Mouse (Mus musculus) heart, embryonic 14.5 days (tissue): Measurements from ENCODE around the gene Krtap27-1. TPM values are rescaled to one million over a fixed set of nuclear protein-coding genes. Genes with fewer than 3 reads are reported as not detected.

ENCODE experiments used
- ATAC-seq: fragments of 200-750 bp; cut with Nextera tagmentation; 2 replicates; pipeline ENCODE4 v1.8.0; 2017; ENCODE audit warnings: low read depth, moderate TSS enrichment; ENCODE audit not compliant: insufficient number of reproducible peaks, insufficient read depth, low FRiP score
- H3K27ac ChIP-seq, 2 experiments: fragments of 200-500 bp in 1 of 2; fragments of 300-500 bp in 1 of 2; sonication (generic) in 1 of 2; replicated peaks in 1 of 2; 2 replicates each; pipeline ENCODE4 v1.5.1; 2012 to 2014; ENCODE audit warnings: low read depth in 2 of 2, low read length in 2 of 2, control low read depth in 1 of 2, mild to moderate bottlenecking in 1 of 2, mixed read lengths in 1 of 2; ENCODE audit not compliant: control insufficient read depth in 1 of 2, insufficient read depth in 1 of 2
- H3K27me3 ChIP-seq: fragments of 300-500 bp; sonication (generic); 2 replicates; pipeline ENCODE4 v1.6.1; 2014; ENCODE audit warnings: mild to moderate bottlenecking, low read length, control low read depth; ENCODE audit not compliant: control insufficient read depth, insufficient read depth
- H3K36me3 ChIP-seq: fragments of 300-500 bp; sonication (generic); 2 replicates; pipeline ENCODE4 v1.6.1; 2014; ENCODE audit warnings: mild to moderate bottlenecking, control low read depth, low read length, mixed read lengths; ENCODE audit not compliant: control insufficient read depth, insufficient read depth
- H3K4me1 ChIP-seq, 2 experiments: fragments of 200-500 bp in 1 of 2; fragments of 300-500 bp in 1 of 2; sonication (generic) in 1 of 2; 2 replicates each; pipeline ENCODE4 v1.6.1; 2012 to 2014; ENCODE audit warnings: low read length in 2 of 2, control low read depth in 1 of 2, mixed read lengths in 1 of 2; ENCODE audit not compliant: control insufficient read depth in 2 of 2, insufficient read depth in 2 of 2
- H3K4me2 ChIP-seq: fragments of 300-500 bp; sonication (generic); 2 replicates; pipeline ENCODE4 v1.6.1; 2014; ENCODE audit warnings: mild to moderate bottlenecking, low read length
- H3K4me3 ChIP-seq, 2 experiments: fragments of 200-500 bp in 1 of 2; fragments of 300-500 bp in 1 of 2; sonication (generic) in 1 of 2; 2 replicates each; pipeline ENCODE4 v1.5.1; 2012 to 2014; ENCODE audit warnings: low read length in 2 of 2, mild to moderate bottlenecking in 2 of 2, control low read depth in 1 of 2, low read depth in 1 of 2, moderate library complexity in 1 of 2; ENCODE audit not compliant: control insufficient read depth in 1 of 2, insufficient read depth in 1 of 2
- H3K9ac ChIP-seq: fragments of 300-500 bp; sonication (generic); 2 replicates; pipeline ENCODE4 v1.6.1; 2014; ENCODE audit warnings: mild to moderate bottlenecking, low read length
- H3K9me3 ChIP-seq: fragments of 300-500 bp; sonication (generic); 2 replicates; pipeline ENCODE4 v1.6.1; 2016; ENCODE audit warnings: low read length, control low read depth; ENCODE audit not compliant: control insufficient read depth
- WGBS: fragments of 180-500 bp; shearing (Covaris S2); extraction: QIAGEN DNeasy Blood & Tissue Kit; methylation state at CpG from one replicate; pipeline ENCODE4 v1.1.7; 2014; 5-methylcytosine and 5-hydroxymethylcytosine counted together
- polyA plus RNA-seq: library from polyadenylated mRNA; unstranded; fragments of >200 nt; fragmentation: Nextera tagmentation; extraction: Ambion mirVana; gene quantifications from 2 replicates; pipeline ENCODE4 v1.2.1, GENCODE M21; 2014

Gene Krtap27-1
- polyA plus RNA-seq, 1 experiment from 2014 or later: not detected

- ATAC-seq: no peak
- no peaks in the 10 kb centered on the region for H3K36me3 ChIP-seq
- WGBS: 83% methylated on average over 3 of the region's 3 CpGs
Measured at GRCm38 (mm10) chr16:88640053-88640452, 31.4 kb downstream of the Krtap27-1 start.

GRCm38 (mm10) chr16:88635142-88635541, 36.3 kb downstream of the Krtap27-1 start:
- no peaks in the 10 kb centered on the region for H3K27me3 ChIP-seq
- H3K4me2 ChIP-seq: no peak overlapping the region
- no peak overlapping the region for H3K9ac ChIP-seq
- WGBS: 52% methylated on average over 4 of the region's 4 CpGs
- no peak for ATAC-seq
- no peak overlapping the region for H3K27ac ChIP-seq
- H3K4me1 ChIP-seq: no peaks in the 10 kb centered on the region
- no peaks in the 10 kb centered on the region for H3K9me3 ChIP-seq
- no peaks in the 10 kb centered on the region for H3K36me3 ChIP-seq
- no peak overlapping the region for H3K4me3 ChIP-seq

More at GRCm38 (mm10) chr16:88640053-88640452, 31.4 kb downstream of the Krtap27-1 start:
- Histone ChIP-seq H3K4me2 (no peak overlapping the region), H3K9ac (no peak overlapping the region), H3K4me1 (no peaks in the 10 kb centered on the region), H3K9me3 (no peaks in the 10 kb centered on the region), H3K27ac (no peak overlapping the region), H3K27me3 (no peaks in the 10 kb centered on the region), H3K4me3 (no peak overlapping the region)

GRCm38 (mm10) chr16:88631474-88631873, 40.0 kb downstream of the Krtap27-1 start:
- Histone ChIP-seq H3K4me2 (no peak overlapping the region), H3K27ac (no peak overlapping the region), H3K27me3 (no peaks in the 10 kb centered on the region), H3K4me1 (no peaks in the 10 kb centered on the region), H3K9me3 (no peaks in the 10 kb centered on the region), H3K4me3 (no peak overlapping the region), H3K36me3 (no peaks in the 10 kb centered on the region), H3K9ac (no peak overlapping the region)
- 79% methylated on average over 4 of the region's 4 CpGs for WGBS
- ATAC-seq: no peak

- H3K27me3 ChIP-seq: no peaks in the 10 kb centered on the region
- WGBS: 87% methylated on average over 4 of the region's 4 CpGs
- H3K9me3 ChIP-seq: no peaks in the 10 kb centered on the region
- H3K4me3 ChIP-seq: no peak within 1 kb of the TSS
- H3K36me3 ChIP-seq: no peaks in the 10 kb centered on the region
- H3K4me2 ChIP-seq: no peak within 1 kb of the TSS
- H3K4me1 ChIP-seq: no peaks in the 10 kb centered on the region
- H3K9ac ChIP-seq: no peak within 1 kb of the TSS
- H3K27ac ChIP-seq: no peak within 1 kb of the TSS
- ATAC-seq: no peak
Measured at GRCm38 (mm10) chr16:88627566-88627965, 43.9 kb downstream of the Krtap27-1 start, which contains the start of gene 2310079G19Rik. Gene 2310079G19Rik, minus strand, starts transcription at chr16:88627666.

Other genes with a start within 250 kb of the Krtap27-1 start
- gene Cldn17, start 164.7 kb downstream of the Krtap27-1 start, polyA plus RNA-seq: not detected in 2 replicates
- gene Cldn8, start 108.5 kb downstream of the Krtap27-1 start, polyA plus RNA-seq: 0.08 TPM in 1 of 2 replicates, not detected in the other
- not detected in 2 replicates for gene Krtap24-1, start 59.4 kb downstream of the Krtap27-1 start, polyA plus RNA-seq
- gene 2310079G19Rik, start 44.0 kb downstream of the Krtap27-1 start, polyA plus RNA-seq: not detected in 2 replicates
- gene Krtap26-1, start 23.9 kb downstream of the Krtap27-1 start, polyA plus RNA-seq: not detected in 2 replicates
- gene 2310061N02Rik, start 36.3 kb upstream of the Krtap27-1 start, polyA plus RNA-seq: not detected in 2 replicates
- not detected in 2 replicates for gene Krtap13-1, start 57.2 kb upstream of the Krtap27-1 start, polyA plus RNA-seq
- gene Krtap13, start 80.0 kb upstream of the Krtap27-1 start, polyA plus RNA-seq: not detected in 2 replicates
- gene 2310034C09Rik, start 87.2 kb upstream of the Krtap27-1 start, polyA plus RNA-seq: not detected in 2 replicates
- not detected in 2 replicates for gene 2310057N15Rik, start 102.5 kb upstream of the Krtap27-1 start, polyA plus RNA-seq
- not detected in 2 replicates for gene Gm5965, start 106.2 kb upstream of the Krtap27-1 start, polyA plus RNA-seq
- gene Gm20741, start 140.5 kb upstream of the Krtap27-1 start, polyA plus RNA-seq: not detected in 2 replicates
- gene Krtap15, start 148.5 kb upstream of the Krtap27-1 start, polyA plus RNA-seq: not detected in 2 replicates
- gene Krtap14, start 154.5 kb upstream of the Krtap27-1 start, polyA plus RNA-seq: not detected in 2 replicates
- gene Krtap19-1, start 197.7 kb upstream of the Krtap27-1 start, polyA plus RNA-seq: not detected in 2 replicates
- gene Krtap19-2, start 202.6 kb upstream of the Krtap27-1 start, polyA plus RNA-seq: not detected in 2 replicates
- not detected in 2 replicates for gene Krtap19-3, start 206.4 kb upstream of the Krtap27-1 start, polyA plus RNA-seq
- not detected in 2 replicates for gene Krtap19-4, start 213.4 kb upstream of the Krtap27-1 start, polyA plus RNA-seq
- not detected in 2 replicates for gene Krtap19-5, start 224.8 kb upstream of the Krtap27-1 start, polyA plus RNA-seq